Mouse (Mus musculus): Measurements from ENCODE around the gene Sf3b3.
"Not testable (repeated sequence)": the region's sequence is repeated elsewhere in the genome, so short reads cannot be mapped to it uniquely, and the experiment has no call there.

Sf3b3 gene

DNA sequence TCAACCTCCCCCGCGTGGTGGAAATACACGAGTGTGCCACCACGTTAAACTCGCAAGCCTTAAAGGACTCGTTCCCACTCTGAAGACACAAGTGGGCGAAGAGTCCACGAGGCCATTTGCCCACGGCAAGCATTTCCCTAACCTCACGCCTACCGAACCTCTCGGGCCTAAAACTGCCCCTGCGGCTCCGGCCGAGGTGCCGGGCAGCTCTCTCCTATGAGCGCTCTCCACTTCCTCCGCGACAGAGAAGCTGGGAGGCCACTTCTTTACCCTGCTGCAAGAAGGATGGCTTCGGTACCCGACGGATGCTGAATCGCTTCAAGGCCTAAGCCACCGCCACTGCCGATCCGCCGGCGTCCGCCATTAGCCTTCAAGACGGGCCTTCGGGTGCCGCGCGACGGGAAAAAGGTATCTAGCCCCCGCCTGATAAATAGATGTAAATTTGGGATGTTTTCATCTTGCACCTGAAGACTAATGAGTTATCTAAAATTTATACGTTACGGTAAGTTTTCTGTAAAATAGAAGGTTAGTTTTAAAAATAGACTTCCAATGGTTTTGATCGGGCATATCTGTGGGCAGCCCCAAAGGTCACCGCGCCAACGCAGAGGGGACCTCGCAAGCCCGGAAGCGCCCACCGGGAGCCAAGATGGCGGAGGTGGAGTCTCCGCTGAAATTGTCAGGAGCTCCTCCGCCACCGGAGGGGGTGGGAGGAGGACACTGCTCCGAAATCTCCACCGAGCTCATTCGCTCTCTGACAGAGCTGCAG, at the start of gene Sf3b3, which contains the start of gene Cog4:
Gene Sf3b3 (minus strand): TSS at position 383 of the 766 bp plus-strand sequence.
Gene Cog4 (plus strand): TSS at position 196 of the 766 bp plus-strand sequence.
- DNase-seq (ENCODE audit: low spot score in 2 of 2) = peak; percentile 85 to 87

DNA sequence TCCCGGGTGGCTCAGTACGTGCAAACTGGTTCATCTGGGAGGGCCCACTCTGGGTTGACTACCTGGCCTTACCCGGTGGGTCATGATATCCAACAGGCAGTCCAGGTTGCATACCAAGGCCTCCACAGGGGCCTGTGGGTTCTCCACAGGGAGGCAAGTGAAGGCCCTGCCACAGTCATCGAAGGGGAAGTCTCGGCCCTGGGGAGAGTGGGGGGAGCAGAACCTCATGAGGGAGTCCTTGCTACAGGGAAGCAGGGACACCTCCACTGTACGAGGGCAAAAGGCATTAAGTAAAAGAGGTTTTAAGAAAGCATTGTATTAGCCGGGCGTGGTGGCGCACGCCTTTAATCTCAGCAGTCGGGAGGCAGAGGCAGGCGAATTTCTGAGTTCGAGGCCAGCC, 49.2 kb upstream of the Sf3b3 start:
- no peak for DNase-seq (ENCODE audit: low spot score in 2 of 2)

- no peak for DNase-seq (ENCODE audit: low spot score in 2 of 2)
Observed at GRCm38 (mm10) chr8:110895254-110895653, 48.7 kb upstream of the Sf3b3 start.

DNA sequence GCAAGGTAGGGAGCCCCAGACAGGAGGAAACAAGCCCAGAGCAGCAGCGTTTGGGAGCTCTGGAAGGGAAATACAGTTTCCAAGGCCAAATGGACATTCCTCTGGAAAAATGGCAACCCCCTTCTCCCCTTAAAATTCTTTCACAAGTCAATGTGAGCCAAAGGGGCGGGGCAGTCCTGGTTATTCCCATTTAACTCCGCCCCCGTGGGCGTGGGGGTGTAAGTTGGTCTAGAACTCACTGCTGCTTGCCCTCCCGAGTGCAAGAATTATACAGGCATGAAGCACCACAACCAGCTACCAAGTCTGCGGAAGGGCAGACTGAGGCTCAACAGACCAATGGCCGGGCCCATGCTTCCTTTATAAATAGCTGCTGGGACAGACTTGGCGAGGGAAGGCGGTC, 48.3 kb upstream of the Sf3b3 start:
- DNase-seq (ENCODE audit: low spot score in 2 of 2) = no peak

- DNase-seq (ENCODE audit: low spot score in 2 of 2) = no peak
Observed at GRCm38 (mm10) chr8:110892913-110893312, 46.3 kb upstream of the Sf3b3 start.

DNA sequence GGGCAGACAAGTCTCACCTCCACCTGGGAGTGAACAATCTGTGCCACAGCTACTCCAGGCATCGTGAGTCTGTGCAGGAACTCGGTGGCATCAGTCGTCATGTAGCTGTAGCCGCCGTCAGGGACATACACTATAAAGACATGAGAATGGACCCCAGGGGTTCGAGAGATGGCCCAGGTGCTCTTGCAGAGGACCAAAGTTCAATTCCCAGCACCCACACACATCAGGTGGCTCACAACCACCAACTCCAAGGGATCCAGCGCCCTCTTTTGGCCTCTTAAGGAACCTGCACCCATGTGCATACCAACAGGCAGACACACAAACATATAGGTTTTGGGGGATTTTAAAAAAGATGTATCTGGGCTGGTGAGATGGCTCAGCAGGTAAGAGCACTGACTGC, 45.5 kb upstream of the Sf3b3 start:
- DNase-seq (ENCODE audit: low spot score in 2 of 2) = no peak

DNA sequence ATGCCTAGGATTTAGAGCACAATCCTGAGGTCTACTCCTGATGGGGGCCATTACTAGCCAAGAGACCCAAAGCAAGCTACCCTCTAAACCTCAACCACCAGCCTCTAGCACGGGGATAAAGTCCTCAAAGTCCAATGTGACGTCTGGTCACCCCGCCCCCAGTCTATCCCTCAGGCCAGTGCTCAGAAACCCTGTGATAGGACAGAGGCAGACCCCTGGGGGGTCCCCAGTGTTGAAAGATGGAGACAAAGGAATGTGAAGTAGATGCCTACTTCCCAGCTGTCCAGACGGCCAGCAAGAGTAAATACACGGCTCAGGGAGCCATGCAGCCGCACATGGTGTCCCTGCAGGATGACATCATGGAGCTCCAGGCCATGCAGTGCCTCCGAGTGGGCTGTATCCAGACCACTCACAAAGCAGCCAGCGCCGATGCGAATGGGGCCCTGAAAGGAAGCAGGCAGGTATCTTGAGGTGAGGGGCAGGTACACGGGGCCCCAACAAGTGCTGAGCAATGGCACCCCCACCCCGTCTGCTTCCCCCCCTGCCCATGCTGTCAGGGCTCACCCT, 43.4 kb upstream of the Sf3b3 start:
- no peak for DNase-seq (ENCODE audit: low spot score in 2 of 2)

DNA sequence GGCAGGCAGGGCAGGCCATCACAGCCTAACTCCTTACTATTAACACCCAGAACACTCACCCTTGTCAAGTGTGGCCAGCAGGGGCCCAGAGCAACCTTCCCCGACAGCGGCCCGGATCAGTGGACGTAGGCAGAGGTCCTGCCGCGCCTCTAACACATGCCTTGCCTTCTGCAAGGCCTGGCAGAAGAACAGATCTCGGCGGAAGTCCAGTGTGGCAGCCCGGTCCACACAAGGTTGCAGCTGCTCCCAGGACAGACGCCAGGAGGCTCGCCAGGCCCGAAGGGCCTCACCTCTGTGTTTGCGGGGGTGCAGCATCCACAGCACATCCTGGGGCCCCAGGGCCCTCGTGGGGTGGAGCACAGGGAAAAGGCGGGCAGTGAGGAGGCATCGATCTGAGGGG, 42.3 kb upstream of the Sf3b3 start:
- DNase-seq (ENCODE audit: low spot score in 2 of 2) = no peak

GRCm38 (mm10) chr8:110888441-110888840, 41.9 kb upstream of the Sf3b3 start:
- no peak for DNase-seq (ENCODE audit: low spot score in 2 of 2)

- DNase-seq (ENCODE audit: low spot score in 2 of 2) = no peak
Observed at GRCm38 (mm10) chr8:110887551-110887950, 41.0 kb upstream of the Sf3b3 start.

- no peak for DNase-seq (ENCODE audit: low spot score in 2 of 2)
Observed at GRCm38 (mm10) chr8:110886634-110887033, 40.0 kb upstream of the Sf3b3 start.

GRCm38 (mm10) chr8:110883824-110884223, 37.2 kb upstream of the Sf3b3 start:
- DNase-seq (ENCODE audit: low spot score in 2 of 2) = no peak

DNA sequence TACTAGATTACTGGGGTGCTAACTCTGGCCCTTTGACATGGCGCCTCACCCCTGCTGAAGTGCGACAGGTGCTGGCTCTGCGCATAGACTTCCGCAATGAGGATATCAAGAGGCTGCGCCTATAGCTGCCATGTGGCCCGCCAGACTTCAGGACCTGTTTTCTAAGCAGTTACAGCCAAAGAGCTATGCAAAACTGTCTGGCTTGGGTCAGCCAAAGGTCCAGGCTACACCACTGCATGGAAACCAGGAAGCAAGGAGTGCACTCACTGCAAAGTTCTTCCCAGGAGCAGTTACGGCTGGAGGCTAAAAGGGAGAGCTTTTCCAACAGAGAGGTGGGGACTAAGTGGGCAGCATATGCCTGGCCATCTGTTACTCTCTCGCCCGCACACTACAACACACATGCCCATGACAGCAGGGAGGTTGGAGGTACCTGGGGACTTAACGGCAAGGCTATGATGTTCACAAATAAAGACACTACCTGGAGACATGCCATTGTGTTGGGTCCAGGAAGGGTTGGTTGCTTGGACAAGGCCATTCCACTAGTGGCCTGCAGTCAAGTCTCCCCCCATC, 35.2 kb upstream of the Sf3b3 start:
- DNase-seq (ENCODE audit: low spot score in 2 of 2) = no peak

DNA sequence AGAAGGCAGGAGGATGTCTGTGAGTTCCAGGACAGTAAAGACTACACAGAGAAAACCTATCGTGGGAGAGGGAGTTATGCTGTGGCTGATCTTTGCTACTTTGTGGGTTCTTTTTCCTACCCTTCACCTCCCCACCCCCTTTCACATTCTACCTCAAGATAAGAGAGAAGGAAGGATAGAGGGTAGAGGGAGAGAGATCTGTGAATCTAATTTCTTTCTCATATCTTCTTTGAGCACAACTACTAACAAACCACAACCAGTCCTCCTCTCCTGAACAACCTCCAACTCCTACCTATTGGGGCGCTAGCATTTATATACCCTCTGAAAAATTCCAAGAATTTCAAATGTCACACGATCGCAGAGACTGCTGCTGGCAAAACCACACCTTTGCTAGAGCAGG, 31.3 kb upstream of the Sf3b3 start:
- no peak for DNase-seq (ENCODE audit: low spot score in 2 of 2)

GRCm38 (mm10) chr8:110870501-110870900, 23.9 kb upstream of the Sf3b3 start:
- no peak for DNase-seq (ENCODE audit: low spot score in 2 of 2)

DNA sequence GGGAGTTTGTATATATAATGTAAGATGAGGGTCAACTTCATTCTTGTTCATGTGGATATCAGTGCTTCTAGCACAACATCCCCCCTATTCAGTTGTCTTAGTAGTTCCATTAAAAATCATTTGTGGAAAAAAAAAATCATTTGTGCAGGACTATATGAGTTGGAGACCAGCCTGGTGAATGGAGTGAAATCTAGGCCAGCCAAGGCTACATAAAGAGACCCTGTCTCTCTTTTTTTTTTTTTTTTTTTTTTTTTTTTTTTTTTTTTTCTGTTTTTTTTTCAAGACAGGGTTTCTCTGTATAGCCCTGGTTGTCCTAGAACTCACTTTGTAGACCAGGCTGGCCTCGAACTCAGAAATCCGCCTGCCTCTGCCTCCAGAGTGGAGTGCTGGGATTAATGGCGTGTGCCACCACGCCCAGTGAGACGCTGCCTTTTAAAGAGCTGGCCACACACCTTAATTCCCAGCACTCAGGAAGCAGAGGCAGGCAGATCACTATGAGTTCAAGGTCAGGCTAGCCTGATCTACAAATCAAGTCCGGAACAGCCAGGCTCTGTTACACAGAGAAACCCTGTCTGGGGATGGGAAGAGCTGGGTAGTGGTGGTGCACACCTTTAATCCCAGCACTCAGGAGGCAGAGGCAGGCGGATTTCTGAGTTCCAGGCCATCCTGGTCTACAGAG, 14.9 kb upstream of the Sf3b3 start:
- DNase-seq (ENCODE audit: low spot score in 2 of 2) = not testable (repeated sequence)

- DNase-seq (ENCODE audit: low spot score in 2 of 2) = peak in 1 of 2 experiments; percentile 6
Observed at GRCm38 (mm10) chr8:110859651-110860501, 13.3 kb upstream of the Sf3b3 start.

- DNase-seq (ENCODE audit: low spot score in 2 of 2) = no peak
Observed at GRCm38 (mm10) chr8:110856760-110857461, 10.3 kb upstream of the Sf3b3 start.

DNA sequence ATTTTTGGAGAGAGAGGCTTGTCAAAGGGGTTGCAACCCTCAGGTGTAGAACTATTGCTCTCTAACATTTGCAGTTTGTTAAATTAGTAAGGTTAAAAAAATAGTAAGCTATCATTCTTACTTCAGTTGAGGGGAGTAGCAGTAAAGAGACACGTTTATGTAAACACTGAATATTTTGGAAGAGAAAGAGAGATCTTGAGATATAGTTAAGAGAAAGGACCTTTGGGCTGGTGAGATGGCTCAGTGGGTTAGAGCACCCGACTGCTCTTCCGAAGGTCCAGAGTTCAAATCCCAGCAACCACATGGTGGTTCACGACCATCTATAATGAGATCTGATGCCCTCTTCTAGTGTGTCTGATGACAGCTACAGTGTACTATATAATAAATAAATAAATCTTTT, 9.5 kb upstream of the Sf3b3 start:
- DNase-seq (ENCODE audit: low spot score in 2 of 2) = not testable (repeated sequence)

GRCm38 (mm10) chr8:110851186-110851585, 4.6 kb upstream of the Sf3b3 start:
- no peak for DNase-seq (ENCODE audit: low spot score in 2 of 2)
